Mouse (Mus musculus) kidney, adult 2 months (tissue): ENCODE data around the gene Rtl8c.
A peak's percentile ranks its signal among the peaks of the same experiment; 100 is the strongest.

Experiments
- CTCF ChIP-seq: fragments of 200-500 bp; conservative IDR thresholded peaks from 2 replicates; pipeline ENCODE4 v1.5.1; 2011; ENCODE audit warnings: low read depth, mild to moderate bottlenecking, control low read depth, low read length, moderate library complexity, mixed read lengths; ENCODE audit not compliant: insufficient read depth, insufficient read length
- POLR2A ChIP-seq: fragments of 200-500 bp; IDR thresholded peaks from one replicate; pipeline ENCODE4 v1.6.1; 2011; ENCODE audit warnings: low read depth, low read length, control low read depth

DNA sequence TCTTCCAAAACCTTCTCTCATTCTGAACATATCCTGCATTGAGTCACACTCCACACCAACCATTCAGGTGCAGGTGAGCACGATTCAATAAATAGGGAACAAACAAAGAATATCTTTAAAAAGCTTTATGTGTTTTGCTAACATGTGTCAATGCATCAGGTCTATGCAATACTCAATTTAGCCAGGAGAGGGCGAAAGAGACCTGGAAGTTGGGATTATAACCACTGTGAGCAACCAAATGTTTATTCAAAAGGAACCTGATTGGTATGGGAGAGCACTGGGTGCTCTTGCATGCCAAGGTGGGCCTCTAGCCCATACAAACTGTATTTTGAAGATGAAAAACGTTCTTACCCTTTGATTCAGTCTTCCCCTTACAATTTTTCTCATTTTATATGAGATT, 2.7 kb downstream of the Rtl8c start:
- TF ChIP-seq CTCF (peak; percentile 32; the same call in 1 of the 2 replicates), POLR2A (no peak)
